Mouse (Mus musculus): Measurements from ENCODE around the gene Slc9a3r1. TPM values are rescaled to one million over a fixed set of nuclear protein-coding genes. Genes with fewer than 3 reads are reported as not detected.
A peak's percentile ranks its signal among the peaks of the same experiment; 100 is the strongest.

Gene Slc9a3r1
- polyA plus RNA-seq, 1 experiment from 2014 or later, result 22.2 TPM

GRCm38 (mm10) chr11:115194693-115195092 lies 31.6 kb downstream of the Slc9a3r1 start:
- Histone ChIP-seq H3K4me1 (replicated peaks) (peaks cover 17% of the 10 kb centered on the region), H3K27ac (ENCODE audit: poor library complexity, severe bottlenecking) (no peak overlapping the region)

GRCm38 (mm10) chr11:115195933-115196332 lies 32.8 kb downstream of the Slc9a3r1 start:
- H3K4me2 ChIP-seq, result no peak overlapping the region
- no peak overlapping the region for H3K9ac ChIP-seq
- no peaks in the 10 kb centered on the region for H3K27me3 ChIP-seq (replicated peaks)
- H3K4me3 ChIP-seq, result no peak overlapping the region
- no peak overlapping the region for H3K27ac ChIP-seq (ENCODE audit: poor library complexity, severe bottlenecking)
- H3K4me1 ChIP-seq (replicated peaks), result peaks cover 17% of the 10 kb centered on the region
- no peak for ATAC-seq (ENCODE audit: insufficient number of reproducible peaks, low FRiP score)
- H3K36me3 ChIP-seq, result peaks cover 22% of the 10 kb centered on the region; the same call in 1 of the 2 replicates
- H3K9me3 ChIP-seq (replicated peaks), result no peaks in the 10 kb centered on the region
- WGBS, result 8% methylated on average over 5 of the region's 5 CpGs

More at GRCm38 (mm10) chr11:115194693-115195092, 31.6 kb downstream of the Slc9a3r1 start:
- 39% methylated on average over 6 of the region's 6 CpGs for WGBS
- Histone ChIP-seq H3K4me2 (no peak overlapping the region), H3K27me3 (replicated peaks) (no peaks in the 10 kb centered on the region), H3K9ac (no peak overlapping the region), H3K9me3 (replicated peaks) (no peaks in the 10 kb centered on the region), H3K4me3 (no peak overlapping the region), H3K36me3 (peaks cover 22% of the 10 kb centered on the region; the same call in 1 of the 2 replicates)
- ATAC-seq (ENCODE audit: insufficient number of reproducible peaks, low FRiP score), result no peak

- H3K27me3 ChIP-seq (replicated peaks), result no peaks in the 10 kb centered on the region
- H3K9ac ChIP-seq, result no peak overlapping the region
- no peak for ATAC-seq (ENCODE audit: insufficient number of reproducible peaks, low FRiP score)
- WGBS, result 52% methylated on average over 8 of the region's 8 CpGs
- H3K4me2 ChIP-seq, result no peak overlapping the region
- no peaks in the 10 kb centered on the region for H3K9me3 ChIP-seq (replicated peaks)
- no peak overlapping the region for H3K4me3 ChIP-seq
- H3K4me1 ChIP-seq (replicated peaks), result peaks cover 12% of the 10 kb centered on the region
- no peak overlapping the region for H3K27ac ChIP-seq (ENCODE audit: poor library complexity, severe bottlenecking)
- peaks cover 28% of the 10 kb centered on the region; the same call in 1 of the 2 replicates for H3K36me3 ChIP-seq
These were observed 34.4 kb downstream of the Slc9a3r1 start for GRCm38 (mm10) chr11:115197558-115197957.

GRCm38 (mm10) chr11:115198932-115199384 lies 35.8 kb downstream of the Slc9a3r1 start:
- H3K27ac ChIP-seq (ENCODE audit: poor library complexity, severe bottlenecking), result no peak overlapping the region
- no peak overlapping the region for H3K9ac ChIP-seq
- no peak for ATAC-seq (ENCODE audit: insufficient number of reproducible peaks, low FRiP score)
- H3K4me2 ChIP-seq, result no peak overlapping the region
- H3K4me3 ChIP-seq, result no peak overlapping the region
- no peaks in the 10 kb centered on the region for H3K9me3 ChIP-seq (replicated peaks)
- peaks cover 28% of the 10 kb centered on the region; the same call in 1 of the 2 replicates for H3K36me3 ChIP-seq
- H3K27me3 ChIP-seq (replicated peaks), result no peaks in the 10 kb centered on the region
- 62% methylated on average over 12 of the region's 12 CpGs for WGBS
- H3K4me1 ChIP-seq (replicated peaks), result peaks cover 12% of the 10 kb centered on the region

GRCm38 (mm10) chr11:115200520-115200919 lies 37.4 kb downstream of the Slc9a3r1 start:
- Histone ChIP-seq H3K27ac (ENCODE audit: poor library complexity, severe bottlenecking) (no peak overlapping the region), H3K4me1 (replicated peaks) (peaks cover 8% of the 10 kb centered on the region), H3K9me3 (replicated peaks) (no peaks in the 10 kb centered on the region), H3K27me3 (replicated peaks) (peaks cover 5% of the 10 kb centered on the region; the same call in 1 of the 2 replicates), H3K4me2 (no peak overlapping the region), H3K36me3 (peaks cover 36% of the 10 kb centered on the region), H3K4me3 (no peak overlapping the region), H3K9ac (no peak overlapping the region)
- 91% methylated on average over 4 of the region's 4 CpGs for WGBS
- no peak for ATAC-seq (ENCODE audit: insufficient number of reproducible peaks, low FRiP score)

- Histone ChIP-seq H3K27ac (ENCODE audit: poor library complexity, severe bottlenecking) (no peak overlapping the region), H3K9me3 (replicated peaks) (no peaks in the 10 kb centered on the region), H3K4me2 (no peak overlapping the region), H3K9ac (no peak overlapping the region), H3K4me3 (no peak overlapping the region), H3K27me3 (replicated peaks) (peaks cover 9% of the 10 kb centered on the region; the same call in 1 of the 2 replicates), H3K36me3 (peaks cover 51% of the 10 kb centered on the region), H3K4me1 (replicated peaks) (no peaks in the 10 kb centered on the region)
- peak; percentile 57; the same call in 1 of the 2 replicates for ATAC-seq (ENCODE audit: insufficient number of reproducible peaks, low FRiP score)
- WGBS, result 10% methylated on average over 12 of the region's 12 CpGs
These were observed 39.2 kb downstream of the Slc9a3r1 start for GRCm38 (mm10) chr11:115202316-115202715.

- no peak overlapping the region for H3K9ac ChIP-seq
- no peaks in the 10 kb centered on the region for H3K9me3 ChIP-seq (replicated peaks)
- H3K4me1 ChIP-seq (replicated peaks), result no peaks in the 10 kb centered on the region
- H3K4me3 ChIP-seq, result no peak overlapping the region
- no peak overlapping the region for H3K4me2 ChIP-seq
- 93% methylated on average over 9 of the region's 9 CpGs for WGBS
- H3K27me3 ChIP-seq (replicated peaks), result peaks cover 9% of the 10 kb centered on the region; the same call in 1 of the 2 replicates
- no peak overlapping the region for H3K27ac ChIP-seq (ENCODE audit: poor library complexity, severe bottlenecking)
- no peak for ATAC-seq (ENCODE audit: insufficient number of reproducible peaks, low FRiP score)
- peaks cover 51% of the 10 kb centered on the region for H3K36me3 ChIP-seq
These were observed 39.6 kb downstream of the Slc9a3r1 start for GRCm38 (mm10) chr11:115202756-115203155.

GRCm38 (mm10) chr11:115208126-115208525 lies 45.0 kb downstream of the Slc9a3r1 start:
- ATAC-seq (ENCODE audit: insufficient number of reproducible peaks, low FRiP score), result no peak

GRCm38 (mm10) chr11:115208776-115209732 lies 45.9 kb downstream of the Slc9a3r1 start:
- WGBS, result 73% methylated on average over 25 of the region's 25 CpGs
- Histone ChIP-seq H3K9me3 (replicated peaks) (no peaks in the 10 kb centered on the region), H3K4me3 (no peak overlapping the region), H3K27ac (ENCODE audit: poor library complexity, severe bottlenecking) (no peak overlapping the region), H3K4me2 (no peak overlapping the region), H3K9ac (no peak overlapping the region), H3K4me1 (replicated peaks) (peaks cover 24% of the 10 kb centered on the region), H3K36me3 (peaks cover 39% of the 10 kb centered on the region), H3K27me3 (replicated peaks) (peaks cover 9% of the 10 kb centered on the region; the same call in 1 of the 2 replicates)
- no peak for ATAC-seq (ENCODE audit: insufficient number of reproducible peaks, low FRiP score)

More at GRCm38 (mm10) chr11:115208126-115208525, 45.0 kb downstream of the Slc9a3r1 start:
- H3K9me3 ChIP-seq (replicated peaks), result no peaks in the 10 kb centered on the region
- no peak overlapping the region for H3K9ac ChIP-seq
- 74% methylated on average over 12 of the region's 12 CpGs for WGBS
- H3K36me3 ChIP-seq, result peaks cover 39% of the 10 kb centered on the region
- H3K27ac ChIP-seq (ENCODE audit: poor library complexity, severe bottlenecking), result no peak overlapping the region
- no peak overlapping the region for H3K4me3 ChIP-seq
- peaks cover 24% of the 10 kb centered on the region for H3K4me1 ChIP-seq (replicated peaks)
- H3K27me3 ChIP-seq (replicated peaks), result peaks cover 9% of the 10 kb centered on the region; the same call in 1 of the 2 replicates
- H3K4me2 ChIP-seq, result no peak overlapping the region

GRCm38 (mm10) chr11:115209958-115210357 lies 46.8 kb downstream of the Slc9a3r1 start:
- H3K4me2 ChIP-seq, result no peak overlapping the region
- WGBS, result 77% methylated on average over 7 of the region's 7 CpGs
- peaks cover 30% of the 10 kb centered on the region for H3K4me1 ChIP-seq (replicated peaks)
- ATAC-seq (ENCODE audit: insufficient number of reproducible peaks, low FRiP score), result no peak
- H3K9me3 ChIP-seq (replicated peaks), result no peaks in the 10 kb centered on the region
- H3K9ac ChIP-seq, result no peak overlapping the region
- peaks cover 9% of the 10 kb centered on the region; the same call in 1 of the 2 replicates for H3K27me3 ChIP-seq (replicated peaks)
- H3K27ac ChIP-seq (ENCODE audit: poor library complexity, severe bottlenecking), result no peak overlapping the region
- peaks cover 37% of the 10 kb centered on the region for H3K36me3 ChIP-seq
- no peak overlapping the region for H3K4me3 ChIP-seq

- 67% methylated on average over 13 of the region's 13 CpGs for WGBS
- peaks cover 41% of the 10 kb centered on the region for H3K4me1 ChIP-seq (replicated peaks)
These were observed 49.0 kb downstream of the Slc9a3r1 start for GRCm38 (mm10) chr11:115212116-115212515.

More at GRCm38 (mm10) chr11:115212116-115212515, 49.0 kb downstream of the Slc9a3r1 start:
- Histone ChIP-seq H3K9ac (no peak overlapping the region), H3K9me3 (replicated peaks) (no peaks in the 10 kb centered on the region), H3K36me3 (peaks cover 18% of the 10 kb centered on the region), H3K4me2 (no peak overlapping the region), H3K4me3 (no peak overlapping the region), H3K27ac (ENCODE audit: poor library complexity, severe bottlenecking) (no peak overlapping the region), H3K27me3 (replicated peaks) (no peaks in the 10 kb centered on the region; the same call in 1 of the 2 replicates)
- no peak for ATAC-seq (ENCODE audit: insufficient number of reproducible peaks, low FRiP score)

Data from heart, embryonic 12.5 days (tissue).